Mouse (Mus musculus) myocyte (in vitro differentiated cells): ENCODE data around the gene Ptprt. TPM values are rescaled to one million over a fixed set of nuclear protein-coding genes. Genes with fewer than 3 reads are reported as not detected.

Experiments used
- H3K27me3 ChIP-seq: one replicate; pipeline ENCODE4 v1.6.1; 2011; ENCODE audit not compliant: control insufficient read depth, insufficient read depth, insufficient read length
- H3K36me3 ChIP-seq: one replicate; pipeline ENCODE4 v1.6.1; 2011; ENCODE audit not compliant: control insufficient read depth, insufficient read depth
- H3K4me2 ChIP-seq: one replicate; pipeline ENCODE4 v1.6.1; 2011; ENCODE audit warnings: low read depth, control low read depth
- H3K4me3 ChIP-seq: one replicate; pipeline ENCODE4 v1.5.1; 2011; ENCODE audit warnings: mild to moderate bottlenecking, control low read depth, moderate library complexity
- H3K79me2 ChIP-seq: one replicate; pipeline ENCODE4 v1.6.1; 2011; ENCODE audit not compliant: control insufficient read depth, insufficient read depth
- H3ac ChIP-seq: one replicate; pipeline ENCODE4 v1.6.1; 2011; ENCODE audit not compliant: control insufficient read depth, insufficient read length
- CEBPB ChIP-seq: IDR thresholded peaks from 2 replicates; pipeline ENCODE4 v1.6.1; 2011; ENCODE audit warnings: mild to moderate bottlenecking, moderate library complexity; ENCODE audit not compliant: poor library complexity, insufficient read depth, severe bottlenecking
- E2F4 ChIP-seq: IDR thresholded peaks from one replicate; pipeline ENCODE4 v1.6.1; 2011; ENCODE audit warnings: mild to moderate bottlenecking, control low read depth, moderate library complexity; ENCODE audit not compliant: insufficient read depth
- MAX ChIP-seq: IDR thresholded peaks from one replicate; pipeline ENCODE4 v1.6.1; 2011; ENCODE audit warnings: low read depth, mild to moderate bottlenecking, control low read depth
- MYOD1 ChIP-seq, 3 experiments: IDR thresholded peaks; one replicate each; pipeline ENCODE4 v1.6.1; 2011; ENCODE audit warnings: control low read depth in 2 of 3, low read depth in 2 of 3, mild to moderate bottlenecking in 2 of 3, moderate library complexity in 1 of 3; ENCODE audit not compliant: insufficient read length in 2 of 3, control insufficient read depth in 1 of 3
- MYOG ChIP-seq, 3 experiments: IDR thresholded peaks; one replicate each; pipeline ENCODE4 v1.6.1; 2011; ENCODE audit warnings: control low read depth in 2 of 3, low read depth in 2 of 3, mild to moderate bottlenecking in 2 of 3; ENCODE audit not compliant: insufficient read length in 2 of 3, control insufficient read depth in 1 of 3, insufficient read depth in 1 of 3
- POLR2A ChIP-seq: IDR thresholded peaks from one replicate; pipeline ENCODE4 v1.6.1; 2011; ENCODE audit warnings: low read depth, mild to moderate bottlenecking, control low read depth, moderate library complexity; ENCODE audit not compliant: insufficient read length
- POLR2AphosphoS2 ChIP-seq: IDR thresholded peaks from one replicate; pipeline ENCODE4 v1.6.1; 2011; ENCODE audit warnings: low read depth, control low read depth; ENCODE audit not compliant: insufficient read length
- REST ChIP-seq: IDR thresholded peaks from one replicate; pipeline ENCODE4 v1.6.1; 2011; ENCODE audit warnings: mild to moderate bottlenecking, control low read depth, moderate library complexity; ENCODE audit not compliant: insufficient read depth, insufficient read length
- SRF ChIP-seq: IDR thresholded peaks from one replicate; pipeline ENCODE4 v1.6.1; 2011; ENCODE audit warnings: low read depth; ENCODE audit not compliant: control insufficient read depth, insufficient read length
- TCF12 ChIP-seq: IDR thresholded peaks from one replicate; pipeline ENCODE4 v1.6.1; 2011; ENCODE audit warnings: mild to moderate bottlenecking, control low read depth; ENCODE audit not compliant: poor library complexity, insufficient read depth, severe bottlenecking
- TCF3 ChIP-seq: IDR thresholded peaks from one replicate; pipeline ENCODE4 v1.6.1; 2011; ENCODE audit warnings: low read depth, control low read depth; ENCODE audit not compliant: insufficient read length
- USF1 ChIP-seq: IDR thresholded peaks from one replicate; pipeline ENCODE4 v1.6.1; 2011; ENCODE audit warnings: low read depth, mild to moderate bottlenecking, control low read depth, moderate library complexity
- polyA plus RNA-seq: library from polyadenylated mRNA; unstranded; fragments of >200 nt; fragmentation: generic; extraction: Trizol; gene quantifications from one replicate; pipeline ENCODE4 v1.2.1, GENCODE M21; 2012; ENCODE audit warnings: missing spikeins

The Ptprt gene
- polyA plus RNA-seq, 1 experiment: 0.08 TPM

- Histone ChIP-seq H3K27me3 (no peaks in the 10 kb centered on the region), H3K4me2 (no peak overlapping the region), H3K36me3 (no peaks in the 10 kb centered on the region), H3K4me3 (no peak overlapping the region), H3ac (no peak overlapping the region), H3K79me2 (no peaks in the 10 kb centered on the region)
- TF ChIP-seq MYOG (IDR thresholded peaks at IDR 0.05; ENCODE audit: control insufficient read depth in 1 of 3, insufficient read depth in 1 of 3, insufficient read length in 2 of 3, low read depth in 2 of 3) (no peak), TCF3 (no peak), MAX (no peak), TCF12 (no peak), REST (no peak), SRF (no peak), POLR2A (no peak), MYOD1 (IDR thresholded peaks at IDR 0.05; ENCODE audit: control insufficient read depth in 1 of 3, insufficient read length in 2 of 3, low read depth in 2 of 3) (no peak), CEBPB (no peak), E2F4 (no peak), USF1 (no peak), POLR2AphosphoS2 (no peak)
Measured at GRCm38 (mm10) chr2:161865231-161865630, 795.7 kb downstream of the Ptprt start.

- Histone ChIP-seq H3K36me3 (no peaks in the 10 kb centered on the region), H3K4me3 (no peak overlapping the region), H3K79me2 (no peaks in the 10 kb centered on the region), H3K4me2 (no peak overlapping the region), H3K27me3 (no peaks in the 10 kb centered on the region), H3ac (no peak overlapping the region)
- TF ChIP-seq MYOG (IDR thresholded peaks at IDR 0.05; ENCODE audit: control insufficient read depth in 1 of 3, insufficient read depth in 1 of 3, insufficient read length in 2 of 3, low read depth in 2 of 3) (no peak), MAX (no peak), E2F4 (no peak), USF1 (no peak), REST (no peak), TCF12 (no peak), CEBPB (no peak), POLR2AphosphoS2 (no peak), POLR2A (no peak), SRF (no peak), MYOD1 (IDR thresholded peaks at IDR 0.05; ENCODE audit: control insufficient read depth in 1 of 3, insufficient read length in 2 of 3, low read depth in 2 of 3) (no peak), TCF3 (no peak)
Measured at GRCm38 (mm10) chr2:161858813-161859212, 802.1 kb downstream of the Ptprt start.

GRCm38 (mm10) chr2:161858361-161858760, 802.6 kb downstream of the Ptprt start:
- Histone ChIP-seq H3K36me3 (no peaks in the 10 kb centered on the region), H3K4me3 (no peak overlapping the region), H3K27me3 (no peaks in the 10 kb centered on the region), H3K79me2 (no peaks in the 10 kb centered on the region), H3ac (no peak overlapping the region), H3K4me2 (no peak overlapping the region)
- TF ChIP-seq USF1 (no peak), POLR2A (no peak), E2F4 (no peak), TCF12 (no peak), POLR2AphosphoS2 (no peak), MAX (no peak), MYOD1 (IDR thresholded peaks at IDR 0.05; ENCODE audit: control insufficient read depth in 1 of 3, insufficient read length in 2 of 3, low read depth in 2 of 3) (no peak), MYOG (IDR thresholded peaks at IDR 0.05; ENCODE audit: control insufficient read depth in 1 of 3, insufficient read depth in 1 of 3, insufficient read length in 2 of 3, low read depth in 2 of 3) (no peak), REST (no peak), CEBPB (no peak), SRF (no peak), TCF3 (no peak)

GRCm38 (mm10) chr2:161835001-161835400, 825.9 kb downstream of the Ptprt start:
- no peak overlapping the region for H3ac ChIP-seq
- no peak overlapping the region for H3K4me2 ChIP-seq
- no peaks in the 10 kb centered on the region for H3K79me2 ChIP-seq
- H3K4me3 ChIP-seq: no peak overlapping the region
- TF ChIP-seq MAX (no peak), CEBPB (no peak), TCF3 (no peak), SRF (no peak), MYOD1 (IDR thresholded peaks at IDR 0.05; ENCODE audit: control insufficient read depth in 1 of 3, insufficient read length in 2 of 3, low read depth in 2 of 3) (no peak), E2F4 (no peak), POLR2A (no peak), REST (no peak), MYOG (IDR thresholded peaks at IDR 0.05; ENCODE audit: control insufficient read depth in 1 of 3, insufficient read depth in 1 of 3, insufficient read length in 2 of 3, low read depth in 2 of 3) (no peak), TCF12 (no peak), POLR2AphosphoS2 (no peak), USF1 (no peak)
- H3K36me3 ChIP-seq: no peaks in the 10 kb centered on the region
- no peaks in the 10 kb centered on the region for H3K27me3 ChIP-seq
